Mouse (Mus musculus): ENCODE measurements around the gene Slc35e2.
A peak's percentile ranks its signal among the peaks of the same experiment; 100 is the strongest.
"Not testable (repeated sequence)": the region's sequence is repeated elsewhere in the genome, so short reads cannot be mapped to it uniquely, and the experiment has no call there.

Slc35e2 gene

GRCm38 (mm10) chr4:155601091-155601996, at the start of gene Slc35e2:
Gene Slc35e2 (plus strand): TSS chr4:155601416.
- DNase-seq (ENCODE audit: extremely low spot score): peak; percentile 98

GRCm38 (mm10) chr4:155552917-155553532, 48.2 kb upstream of the Slc35e2 start:
- no peak for DNase-seq (ENCODE audit: extremely low spot score)

- DNase-seq (ENCODE audit: extremely low spot score): no peak
These were observed 46.3 kb upstream of the Slc35e2 start for GRCm38 (mm10) chr4:155554880-155555279.

GRCm38 (mm10) chr4:155555464-155555863, 45.8 kb upstream of the Slc35e2 start:
- DNase-seq (ENCODE audit: extremely low spot score): no peak

- DNase-seq (ENCODE audit: extremely low spot score): no peak
These were observed 41.8 kb upstream of the Slc35e2 start for GRCm38 (mm10) chr4:155559454-155559853.

GRCm38 (mm10) chr4:155560932-155561331, 40.3 kb upstream of the Slc35e2 start:
- no peak for DNase-seq (ENCODE audit: extremely low spot score)

- no peak for DNase-seq (ENCODE audit: extremely low spot score)
These were observed 39.4 kb upstream of the Slc35e2 start, which contains the start of gene Nadk for GRCm38 (mm10) chr4:155561661-155562442. Gene Nadk (plus strand): TSS chr4:155562378.

GRCm38 (mm10) chr4:155562725-155563399, 38.4 kb upstream of the Slc35e2 start:
- peak; percentile 58 for DNase-seq (ENCODE audit: extremely low spot score)

GRCm38 (mm10) chr4:155563400-155564231, 37.6 kb upstream of the Slc35e2 start:
- peak; percentile 100 for DNase-seq (ENCODE audit: extremely low spot score)

GRCm38 (mm10) chr4:155564315-155565069, 36.7 kb upstream of the Slc35e2 start:
- DNase-seq (ENCODE audit: extremely low spot score): no peak

GRCm38 (mm10) chr4:155566555-155566954, 34.7 kb upstream of the Slc35e2 start:
- DNase-seq (ENCODE audit: extremely low spot score): no peak

GRCm38 (mm10) chr4:155568170-155568569, 33.0 kb upstream of the Slc35e2 start:
- no peak for DNase-seq (ENCODE audit: extremely low spot score)

- DNase-seq (ENCODE audit: extremely low spot score): no peak
These were observed 32.4 kb upstream of the Slc35e2 start for GRCm38 (mm10) chr4:155568632-155569370.

- no peak for DNase-seq (ENCODE audit: extremely low spot score)
These were observed 31.4 kb upstream of the Slc35e2 start for GRCm38 (mm10) chr4:155569818-155570217.

- DNase-seq (ENCODE audit: extremely low spot score): not testable (repeated sequence)
These were observed 30.9 kb upstream of the Slc35e2 start for GRCm38 (mm10) chr4:155570315-155570714.

- no peak for DNase-seq (ENCODE audit: extremely low spot score)
These were observed 29.8 kb upstream of the Slc35e2 start for GRCm38 (mm10) chr4:155571442-155571841.

- DNase-seq (ENCODE audit: extremely low spot score): no peak
These were observed 28.1 kb upstream of the Slc35e2 start for GRCm38 (mm10) chr4:155573155-155573554.

- DNase-seq (ENCODE audit: extremely low spot score): no peak
These were observed 27.3 kb upstream of the Slc35e2 start for GRCm38 (mm10) chr4:155573876-155574275.

GRCm38 (mm10) chr4:155574931-155575330, 26.3 kb upstream of the Slc35e2 start:
- DNase-seq (ENCODE audit: extremely low spot score): no peak
